Mouse (Mus musculus) lung, postnatal 4 days (tissue): ENCODE results near the gene Csgalnact2.

Source experiments
- DNase-seq, 2 experiments: peaks; one replicate each; pipeline ENCODE4 v3.0.0; 2021

The Csgalnact2 gene

GRCm38 (mm10) chr6:118138731-118139709 lies at the start of gene Csgalnact2:
Csgalnact2 (minus strand) TSS chr6:118139140.
- DNase-seq = peak; percentile 96 to 98

GRCm38 (mm10) chr6:118188599-118188998 lies 49.7 kb upstream of the Csgalnact2 start:
- no peak for DNase-seq

GRCm38 (mm10) chr6:118187285-118187641 lies 48.3 kb upstream of the Csgalnact2 start:
- no peak for DNase-seq

- no peak for DNase-seq
Measured at GRCm38 (mm10) chr6:118186620-118187284, 47.8 kb upstream of the Csgalnact2 start.

- no peak for DNase-seq
Measured at GRCm38 (mm10) chr6:118184126-118184525, 45.2 kb upstream of the Csgalnact2 start.

- DNase-seq = peak in 1 of 2 experiments; percentile 20
Measured at GRCm38 (mm10) chr6:118180085-118180423, 41.1 kb upstream of the Csgalnact2 start.

GRCm38 (mm10) chr6:118179316-118180084 lies 40.6 kb upstream of the Csgalnact2 start:
- peak; percentile 80 to 83 for DNase-seq

- DNase-seq = peak in 1 of 2 experiments; percentile 13
Measured at GRCm38 (mm10) chr6:118173975-118174328, 35.0 kb upstream of the Csgalnact2 start.

GRCm38 (mm10) chr6:118173251-118173974 lies 34.5 kb upstream of the Csgalnact2 start:
- DNase-seq = peak in 1 of 2 experiments; percentile 19

GRCm38 (mm10) chr6:118171386-118171785 lies 32.4 kb upstream of the Csgalnact2 start:
- DNase-seq = peak in 1 of 2 experiments; percentile 19

- DNase-seq = peak in 1 of 2 experiments; percentile 16
Measured at GRCm38 (mm10) chr6:118168106-118168505, 29.2 kb upstream of the Csgalnact2 start.

- DNase-seq = no peak
Measured at GRCm38 (mm10) chr6:118167013-118167412, 28.1 kb upstream of the Csgalnact2 start.

- DNase-seq = no peak
Measured at GRCm38 (mm10) chr6:118165516-118165915, 26.6 kb upstream of the Csgalnact2 start.

GRCm38 (mm10) chr6:118164691-118165090 lies 25.8 kb upstream of the Csgalnact2 start:
- DNase-seq = no peak

- DNase-seq = no peak
Measured at GRCm38 (mm10) chr6:118163086-118163485, 24.1 kb upstream of the Csgalnact2 start.

- peak in 1 of 2 experiments; percentile 62 for DNase-seq
Measured at GRCm38 (mm10) chr6:118162457-118163082, 23.6 kb upstream of the Csgalnact2 start.

- DNase-seq = no peak
Measured at GRCm38 (mm10) chr6:118153091-118153490, 14.2 kb upstream of the Csgalnact2 start.

- no peak for DNase-seq
Measured at GRCm38 (mm10) chr6:118150988-118151387, 12.0 kb upstream of the Csgalnact2 start.

GRCm38 (mm10) chr6:118150538-118150937 lies 11.6 kb upstream of the Csgalnact2 start:
- no peak for DNase-seq

- no peak for DNase-seq
Measured at GRCm38 (mm10) chr6:118150128-118150527, 11.2 kb upstream of the Csgalnact2 start.

- DNase-seq = no peak
Measured at GRCm38 (mm10) chr6:118140961-118141360, 2.0 kb upstream of the Csgalnact2 start.

- DNase-seq = no peak
Measured at GRCm38 (mm10) chr6:118137148-118137547, 1.8 kb downstream of the Csgalnact2 start.
